Mouse (Mus musculus): ENCODE results near the gene Kcnk7. TPM values are rescaled to one million over a fixed set of nuclear protein-coding genes. Genes with fewer than 3 reads are reported as not detected.

Kcnk7 gene
- polyA plus RNA-seq, 1 experiment from 2014 or later = 0.06 TPM

DNA sequence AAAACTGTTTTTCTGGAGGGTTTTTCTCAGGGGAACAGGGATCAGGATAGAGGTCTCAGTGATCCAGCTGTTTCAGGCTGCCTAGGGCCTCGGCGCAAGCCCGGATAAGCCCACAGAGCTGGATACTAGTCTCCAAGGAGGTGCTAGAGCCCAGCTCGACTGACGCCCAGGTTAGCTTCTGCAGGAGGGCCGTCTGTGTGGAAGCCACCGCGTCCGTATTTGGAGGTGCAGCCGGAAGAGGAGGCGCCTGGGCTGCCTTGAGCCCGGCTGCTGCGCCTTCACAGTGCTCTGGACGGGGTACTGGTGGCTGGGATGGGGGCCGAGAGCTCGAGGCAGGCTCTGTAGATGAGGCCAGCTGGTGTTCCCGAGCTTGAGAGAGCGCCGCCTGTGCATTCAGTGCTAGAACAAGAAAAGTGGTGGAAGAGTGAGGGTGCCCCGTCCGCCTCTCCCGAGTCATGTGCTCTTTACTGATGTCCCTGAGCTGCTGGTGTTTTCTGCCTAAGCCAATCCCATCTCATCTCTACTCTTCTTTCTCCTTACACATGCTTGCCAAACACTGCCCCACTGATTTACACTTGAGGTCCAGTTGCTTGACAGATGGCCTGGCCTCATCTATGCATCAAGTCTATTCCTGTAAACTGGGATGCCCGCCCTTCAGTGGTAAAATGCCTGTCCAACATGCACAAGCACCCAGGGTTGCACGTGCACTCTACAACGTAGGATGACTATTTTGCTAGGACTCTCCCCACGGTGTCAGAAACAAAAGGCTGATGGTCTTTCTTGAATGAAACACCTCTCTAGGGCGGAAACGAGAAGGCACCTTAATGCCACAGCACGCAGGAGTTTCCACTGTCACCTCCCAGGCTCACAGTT is 26.4 kb downstream of the Kcnk7 start:
- no peak for ATAC-seq
- no peak for TF ChIP-seq CTCF (IDR thresholded peaks at IDR 0.05)
- CTCF ChIA-PET = interaction anchor here (1.5 to 3.6 kb wide), 3 partner anchors 12 to 32 kb away, joined by 5 to 17 read pairs (median 5); no protein-coding TSS in a partner anchor
- DNase-seq (ENCODE audit: low read depth, low spot score) = no peak
- in situ Hi-C loops (cut with MboI; ENCODE audit: low pct_unique_long_range_greater_than_20kb) = no loop called here
- POLR2A ChIA-PET = interaction anchor here (4.1 kb wide), 1 partner anchor 11 kb away, joined by 38 read pairs; the partner anchor contains the start of gene Ltbp3
- H3K27me3 ChIP-seq = no peaks in the 10 kb centered on the region

DNA sequence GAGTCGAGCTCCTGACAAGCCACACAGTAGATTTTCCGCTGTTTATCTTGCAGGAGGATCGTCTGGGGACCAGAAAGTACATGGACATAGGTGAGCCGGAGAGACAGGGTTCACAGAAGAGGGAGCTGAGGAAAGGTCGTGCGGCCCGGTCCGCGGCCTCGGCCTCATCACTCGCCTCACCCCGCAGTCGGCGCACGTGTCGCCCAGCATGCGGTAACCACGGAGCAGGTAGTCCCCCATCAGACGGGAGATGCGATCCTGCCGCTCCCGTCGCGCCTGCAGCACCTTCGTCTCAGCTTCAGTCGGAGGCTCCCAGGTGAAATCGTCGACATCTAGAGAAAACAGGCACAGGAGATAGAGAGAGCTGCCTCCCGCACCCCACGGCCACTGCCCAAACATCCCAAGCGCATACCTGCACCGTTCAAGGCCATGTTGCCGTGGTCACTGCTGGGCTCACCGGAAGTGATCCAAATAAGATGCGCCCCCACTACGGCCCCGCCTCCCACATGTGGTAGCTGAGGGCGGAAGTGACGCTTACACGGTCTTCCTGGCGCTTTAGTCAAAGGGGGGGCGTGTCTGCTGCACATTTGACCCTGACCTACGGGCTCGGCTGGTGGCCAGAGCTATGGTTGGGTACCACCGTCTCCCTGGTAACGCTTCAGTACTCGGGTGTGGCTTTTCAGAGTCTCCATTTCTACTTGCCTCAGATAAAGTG is 27.3 kb downstream of the Kcnk7 start:
- ATAC-seq = no peak
- ChIA-PET CTCF (interaction anchor here (1.1 to 1.8 kb wide), 3 partner anchors 21 to 202 kb away, joined by 3 to 5 read pairs (median 5); no protein-coding TSS in a partner anchor), POLR2A (interaction anchor here (0.9 to 4.1 kb wide), 3 partner anchors 10 to 40 kb away, joined by 4 to 38 read pairs (median 5); partner anchors contain the start of genes Ltbp3 and Scyl1)
- TF ChIP-seq CTCF (IDR thresholded peaks at IDR 0.05) = no peak
- no peak for DNase-seq (ENCODE audit: low read depth, low spot score)
- in situ Hi-C loops (cut with MboI; ENCODE audit: low pct_unique_long_range_greater_than_20kb) = no loop called here
- no peaks in the 10 kb centered on the region for H3K27me3 ChIP-seq

DNA sequence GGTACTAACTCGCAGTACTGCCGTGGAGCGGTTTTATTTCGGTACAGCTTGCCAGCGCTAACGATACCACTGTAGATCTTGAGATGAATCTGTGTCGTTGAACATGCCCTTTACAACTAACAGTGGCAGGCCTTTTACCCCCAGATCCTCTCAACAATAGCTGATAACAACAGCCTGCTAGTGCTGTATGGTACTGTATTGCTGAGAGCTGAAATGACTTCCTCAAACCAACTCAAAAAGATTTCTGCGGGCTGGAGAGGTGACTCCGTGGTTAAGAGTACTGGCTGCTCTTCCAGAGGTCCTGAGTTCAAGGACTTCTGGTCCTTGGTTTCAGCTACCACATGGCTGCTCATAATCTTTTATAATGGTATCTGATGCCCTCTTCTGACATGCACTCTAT is 30.2 kb downstream of the Kcnk7 start:
- POLR2A ChIA-PET = interaction anchor here (0.6 to 1.9 kb wide), 3 partner anchors 9 to 12 kb away, joined by 3 to 6 read pairs (median 4); partner anchors contain the start of gene Ehbp1l1
- H3K27me3 ChIP-seq = no peaks in the 10 kb centered on the region
- in situ Hi-C loops (cut with MboI; ENCODE audit: low pct_unique_long_range_greater_than_20kb) = no loop called here
- TF ChIP-seq CTCF (IDR thresholded peaks at IDR 0.05) = no peak
- no peak for DNase-seq (ENCODE audit: low read depth, low spot score)
- no peak for ATAC-seq
- CTCF ChIA-PET = interaction anchor here (0.8 to 1.1 kb wide), 2 partner anchors 10 to 45 kb away, joined by 3 read pairs; no protein-coding TSS in a partner anchor

DNA sequence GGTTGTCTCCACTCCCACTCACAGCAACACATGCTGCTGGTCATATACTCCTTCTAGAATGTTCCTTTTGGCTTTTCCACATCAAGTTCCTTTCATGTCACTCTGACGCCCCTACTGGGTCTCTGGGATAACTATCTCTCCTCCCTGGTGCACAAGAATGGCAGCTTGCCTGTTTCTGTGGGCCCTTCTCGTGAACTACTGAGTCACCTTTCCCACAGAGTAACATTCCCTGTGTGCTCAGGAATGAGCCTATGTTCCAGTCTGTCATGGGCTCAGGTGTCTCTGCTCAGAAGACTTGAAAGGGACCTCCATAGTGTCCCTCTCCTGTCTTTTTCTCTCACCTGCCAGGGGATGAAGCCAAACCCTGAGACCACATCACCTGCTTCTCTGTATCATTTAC is 35.3 kb downstream of the Kcnk7 start:
- no peak for TF ChIP-seq CTCF (IDR thresholded peaks at IDR 0.05)
- ATAC-seq (no peak), DNase-seq (ENCODE audit: low read depth, low spot score) (no peak)
- no peaks in the 10 kb centered on the region for H3K27me3 ChIP-seq
- CTCF ChIA-PET = no interaction called here
- in situ Hi-C loops (cut with MboI; ENCODE audit: low pct_unique_long_range_greater_than_20kb) = no loop called here
- POLR2A ChIA-PET = interaction anchor here (0.7 to 4.5 kb wide), 5 partner anchors 10 to 290 kb away, joined by 3 to 38 read pairs (median 7); partner anchors contain the start of genes Ehbp1l1 and Fam89b

DNA sequence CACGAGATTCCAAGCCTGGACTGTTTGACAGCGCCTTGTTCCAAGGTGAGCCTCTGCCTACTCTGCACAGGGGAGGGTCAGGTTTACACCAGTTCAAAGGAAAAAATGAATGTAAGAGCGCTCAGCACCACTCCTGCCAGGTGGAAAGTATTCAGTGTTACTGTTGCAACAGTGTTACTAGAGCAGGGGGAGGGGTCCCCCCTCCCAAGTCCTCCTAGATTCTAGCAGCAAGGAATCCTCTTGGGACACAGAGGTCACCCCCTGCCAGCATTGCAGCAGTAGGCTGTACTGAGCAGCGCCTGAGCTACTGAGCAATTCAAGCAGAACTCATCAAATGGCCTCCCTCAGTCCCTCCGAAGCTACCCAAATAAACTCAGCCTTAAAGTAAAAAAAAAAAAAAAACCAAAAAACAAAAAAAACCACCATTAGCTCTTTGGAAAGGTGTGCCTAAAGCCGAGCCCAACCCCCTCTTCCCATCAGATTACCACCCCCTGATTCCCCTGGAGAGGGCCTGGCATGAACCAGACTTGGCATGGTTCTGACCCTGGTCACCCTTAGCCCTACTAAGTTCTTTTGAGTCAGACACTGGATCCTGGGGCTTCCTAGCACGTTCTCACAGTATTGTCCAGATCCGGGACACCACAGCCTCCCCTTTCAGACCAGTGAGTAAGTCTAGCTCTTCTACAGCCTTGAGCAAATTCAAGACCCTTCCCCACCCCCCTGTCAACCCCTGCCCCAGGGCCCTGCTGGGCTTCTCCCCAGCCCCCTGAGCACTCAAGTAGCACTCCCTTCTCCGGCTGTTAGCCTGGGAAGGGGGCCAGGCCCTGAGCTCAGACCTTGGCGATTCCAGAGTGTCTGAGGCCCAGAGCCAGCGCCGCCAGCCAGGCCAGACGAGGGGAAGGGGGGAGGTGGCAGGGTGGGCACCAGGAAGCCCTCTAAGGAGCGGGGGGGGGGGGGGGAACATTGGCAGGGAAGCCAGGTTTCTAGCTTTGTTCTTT is 36.5 kb downstream of the Kcnk7 start, which contains the start of gene Ltbp3:
Ltbp3 (plus strand) TSS at position 585 of the 998 bp plus-strand sequence.
- ChIA-PET CTCF (interaction anchor here (0.9 to 2.7 kb wide), 3 partner anchors 12 to 30 kb away, joined by 3 to 17 read pairs (median 5); partner anchors contain the start of genes Ehbp1l1 and Fam89b), POLR2A (interaction anchor here (0.6 to 4.5 kb wide), 9 partner anchors 11 to 1392 kb away, joined by 3 to 38 read pairs (median 3); partner anchors contain the start of genes Ehbp1l1 and Fam89b)
- no peak for TF ChIP-seq CTCF (IDR thresholded peaks at IDR 0.05)
- in situ Hi-C loops (cut with MboI; ENCODE audit: low pct_unique_long_range_greater_than_20kb) = no loop called here
- H3K27me3 ChIP-seq = no peaks in the 10 kb centered on the region
- no peak for DNase-seq (ENCODE audit: low read depth, low spot score)
- ATAC-seq = no peak

DNA sequence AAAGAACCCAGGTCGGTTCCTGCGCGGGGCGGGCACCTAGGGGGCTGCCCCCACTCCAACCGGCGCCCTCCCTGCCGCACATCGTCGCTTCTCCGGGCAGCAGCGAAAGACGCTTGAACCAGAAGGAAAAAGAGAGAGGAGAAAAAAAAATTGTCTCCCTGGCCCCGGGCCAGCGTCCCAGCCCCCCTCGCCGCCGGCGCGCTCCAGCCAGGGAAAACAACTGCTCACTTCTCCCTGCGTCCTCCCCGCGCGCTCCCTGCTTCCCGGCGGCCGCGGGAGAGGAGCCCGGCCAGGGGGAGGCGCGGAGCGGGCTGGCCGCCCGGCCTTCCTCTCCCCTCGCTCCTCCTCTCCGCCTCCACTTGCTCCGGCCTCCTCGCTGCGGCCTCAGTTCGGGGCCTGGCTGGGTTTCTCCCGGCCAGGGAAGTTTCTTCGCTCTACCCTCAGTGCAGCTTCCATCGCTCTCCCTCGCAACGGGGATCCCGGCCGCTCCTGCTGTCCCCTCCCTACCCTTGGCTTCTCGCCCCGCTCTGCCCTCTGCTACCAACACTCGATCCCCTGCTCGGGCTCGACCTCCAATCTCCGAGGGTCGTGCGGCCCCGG is 37.6 kb downstream of the Kcnk7 start:
- in situ Hi-C loops (cut with MboI; ENCODE audit: low pct_unique_long_range_greater_than_20kb) = no loop called here
- ATAC-seq (peak; percentile 27), DNase-seq (ENCODE audit: low read depth, low spot score) (no peak)
- no peak for TF ChIP-seq CTCF (IDR thresholded peaks at IDR 0.05)
- POLR2A ChIA-PET = interaction anchor here (0.6 to 4.5 kb wide), 7 partner anchors 11 to 70 kb away, joined by 3 to 38 read pairs (median 5); partner anchors contain the start of genes Ehbp1l1 and Fam89b
- CTCF ChIA-PET = interaction anchor here (1.3 to 2.7 kb wide), 3 partner anchors 13 to 31 kb away, joined by 5 to 17 read pairs (median 5); partner anchors contain the start of gene Fam89b
- no peaks in the 10 kb centered on the region for H3K27me3 ChIP-seq

DNA sequence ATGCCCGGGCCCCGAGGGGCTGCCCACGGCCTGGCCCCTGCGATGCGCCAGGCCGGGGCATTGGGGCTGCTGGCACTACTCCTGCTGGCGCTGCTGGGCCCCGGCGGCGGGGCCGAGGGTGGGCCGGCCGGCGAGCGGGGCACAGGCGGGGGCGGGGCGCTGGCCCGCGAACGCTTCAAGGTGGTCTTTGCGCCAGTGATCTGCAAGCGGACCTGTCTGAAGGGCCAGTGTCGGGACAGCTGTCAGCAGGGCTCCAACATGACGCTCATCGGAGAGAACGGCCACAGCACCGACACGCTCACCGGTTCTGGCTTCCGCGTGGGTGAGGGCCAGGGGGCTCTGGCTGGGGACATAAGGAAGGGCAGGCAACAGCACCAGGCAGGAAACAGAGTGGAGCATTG is 38.1 kb downstream of the Kcnk7 start:
- H3K27me3 ChIP-seq = no peaks in the 10 kb centered on the region
- POLR2A ChIA-PET = interaction anchor here (0.6 to 4.5 kb wide), 13 partner anchors 8 to 101 kb away, joined by 3 to 38 read pairs (median 4); partner anchors contain the start of genes Fam89b and Scyl1
- CTCF ChIA-PET = interaction anchor here (1.1 to 2.7 kb wide), 3 partner anchors 13 to 45 kb away, joined by 4 to 17 read pairs (median 5); partner anchors contain the start of gene Fam89b
- DNase-seq (ENCODE audit: low read depth, low spot score) = no peak
- no peak for ATAC-seq
- in situ Hi-C loops (cut with MboI; ENCODE audit: low pct_unique_long_range_greater_than_20kb) = no loop called here
- TF ChIP-seq CTCF (IDR thresholded peaks at IDR 0.05) = no peak

DNA sequence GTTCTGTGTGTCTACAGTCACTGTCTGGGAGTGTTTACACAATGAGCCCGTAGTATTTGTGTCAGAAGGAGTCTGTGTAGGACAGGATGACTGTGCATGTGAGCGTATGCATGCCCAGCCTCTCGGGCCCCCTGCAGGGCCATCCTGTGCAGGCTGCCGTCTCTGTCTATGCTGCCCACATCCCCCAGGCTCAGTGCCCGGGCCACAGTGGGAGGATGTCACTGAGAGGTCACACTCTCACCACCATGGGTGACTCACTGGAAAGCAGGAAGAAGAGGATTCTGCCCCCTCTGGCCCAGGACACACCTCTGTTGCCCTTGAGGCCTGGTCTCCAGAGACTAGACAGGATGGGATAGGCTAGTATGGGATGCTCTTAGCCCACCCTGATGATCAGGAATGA is 39.4 kb downstream of the Kcnk7 start:
- DNase-seq (ENCODE audit: low read depth, low spot score) (no peak), ATAC-seq (peak; percentile 59)
- ChIA-PET CTCF (interaction anchor here (1.1 to 2.7 kb wide), 2 partner anchors 15 to 44 kb away, joined by 4 to 17 read pairs; partner anchors contain the start of gene Fam89b), POLR2A (interaction anchor here (0.6 to 4.5 kb wide), 7 partner anchors 9 to 100 kb away, joined by 3 to 38 read pairs (median 4); partner anchors contain the start of genes Ehbp1l1 and Fam89b)
- H3K27me3 ChIP-seq = no peaks in the 10 kb centered on the region
- TF ChIP-seq CTCF (IDR thresholded peaks at IDR 0.05) = no peak
- in situ Hi-C loops (cut with MboI; ENCODE audit: low pct_unique_long_range_greater_than_20kb) = no loop called here

All from Patski (cell line).